Comparison of ENCODE assay signal across 8 mouse cellular contexts in the genomic region with DNA sequence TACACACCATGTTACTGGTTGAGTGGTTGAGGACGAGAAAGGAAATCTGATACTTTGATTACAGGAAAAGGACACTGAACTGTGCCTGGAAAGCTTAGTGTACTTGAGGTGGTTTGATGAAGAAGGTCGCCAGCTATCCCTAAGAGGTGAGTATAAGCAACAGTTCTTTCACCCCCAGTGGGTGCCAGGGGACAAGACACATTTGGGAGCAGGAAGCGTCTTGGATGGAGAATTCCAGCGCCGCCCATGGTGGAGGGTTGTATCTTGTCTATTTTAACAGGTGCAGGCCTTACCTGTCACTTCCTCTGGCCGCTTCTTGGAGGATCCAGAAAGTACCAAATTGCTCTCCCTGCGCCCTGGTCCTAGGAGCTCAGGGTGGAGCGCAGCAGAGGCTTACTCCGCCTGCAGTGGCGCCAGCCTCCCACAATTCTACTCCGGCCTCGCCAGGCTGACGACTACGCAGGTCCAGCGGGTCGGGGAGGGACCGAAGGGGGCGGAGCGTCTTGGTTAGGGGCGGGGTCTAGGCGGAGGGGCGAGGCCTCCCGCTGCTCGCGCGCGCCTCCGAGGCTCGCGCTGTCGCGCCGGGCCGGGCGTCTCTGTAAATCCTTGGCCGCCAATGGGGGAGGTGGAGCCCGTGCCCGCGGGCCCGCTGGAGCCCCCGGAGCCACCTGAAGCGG. TPM values are rescaled to one million over a fixed set of nuclear protein-coding genes. Genes with fewer than 3 reads are reported as not detected.
DNase-seq lines count a peak whose midpoint lies in the region; ATAC-seq and TF ChIP-seq lines count a peak whose summit lies in the region.

Gene Phlpp2 (plus strand): TSS at position 540 of the 677 bp plus-strand sequence.

- TF ChIP-seq POLR2A in MEL (IDR thresholded peaks at IDR 0.05; ENCODE audit: control insufficient read depth in 1 of 2, insufficient read depth in 1 of 2, low read depth in 1 of 2, low read length in 2 of 2, poor library complexity in 1 of 2): peak in 1 of 2 experiments; percentile 68; a peak in 1 of 4 replicates
- TF ChIP-seq POLR2A in cerebellum, adult 2 months (IDR thresholded peaks at IDR 0.05; ENCODE audit: borderline replicate concordance, insufficient read depth, low read length): peak; percentile 55; the same call in 1 of the 2 replicates

- peaks cover 0 to 42% of the 10 kb centered on the region in 2 experiments; a peak in 3 of 4 replicates for H3K36me3 ChIP-seq in MEL (ENCODE audit: control insufficient read depth in 1 of 2, insufficient read depth in 2 of 2, low read length in 2 of 2)
- no peaks in the 10 kb centered on the region; the same call in 1 of the 2 replicates for H3K36me3 ChIP-seq in lung, embryonic 16.5 days (ENCODE audit: control insufficient read depth, insufficient read depth, low read length)

- 2% methylated on average over 42 of the region's 42 CpGs for WGBS in cerebellum, adult 2 months
- under 1% methylated on average over 42 of the region's 42 CpGs for WGBS in lung, embryonic 16.5 days

- H3K4me2 ChIP-seq in lung, embryonic 16.5 days (ENCODE audit: low read depth, low read length): peak within 1 kb of the TSS; percentile 83

- peak; percentile 93 for DNase-seq in MEL (ENCODE audit: low read depth, low spot score)
- DNase-seq in cerebellum, adult 2 months: peak; percentile 92 to 95
- peak; percentile 95 for DNase-seq in forelimb bud, embryonic 11.5 days (ENCODE audit: low read depth, low spot score)
- DNase-seq in layer of hippocampus, adult 9-10 months (ENCODE audit: low spot score): peak; percentile 55
- peak; percentile 95 for DNase-seq in ovary, postnatal 10 days (ENCODE audit: low spot score)
- peak; percentile 77 to 85 for DNase-seq in thymus, postnatal 10 days (ENCODE audit: low spot score in 2 of 2)

- TF ChIP-seq EP300 in MEL (IDR thresholded peaks at IDR 0.05; ENCODE audit: low read depth in 1 of 2, low read length in 2 of 2): no peak

- H3K79me2 ChIP-seq in MEL (ENCODE audit: control insufficient read depth, insufficient read depth, low read length, poor library complexity): peaks cover 4% of the 10 kb centered on the region; the same call in 1 of the 2 replicates

- no peaks in the 10 kb centered on the region for H3K27me3 ChIP-seq in MEL (ENCODE audit: control insufficient read depth in 1 of 2, insufficient read depth in 2 of 2, low read length in 2 of 2)
- H3K27me3 ChIP-seq in cerebellum, adult 2 months (ENCODE audit: control insufficient read depth, insufficient read depth, low read length): no peaks in the 10 kb centered on the region
- H3K27me3 ChIP-seq in lung, embryonic 16.5 days (ENCODE audit: control insufficient read depth, insufficient read depth, low read depth, low read length): no peaks in the 10 kb centered on the region

- peak; percentile 17; the same call in 1 of the 2 replicates for TF ChIP-seq RAD21 in MEL (IDR thresholded peaks at IDR 0.05; ENCODE audit: low read depth, low read length)

- no peak within 1 kb of the TSS for H3K27ac ChIP-seq in MEL (ENCODE audit: control insufficient read depth, low read depth, low read length)
- H3K27ac ChIP-seq in cerebellum, adult 2 months (ENCODE audit: insufficient read depth, low read length): peak within 1 kb of the TSS; percentile 52
- peak within 1 kb of the TSS; percentile 91 for H3K27ac ChIP-seq in lung, embryonic 16.5 days (ENCODE audit: low read length)

- peak within 1 kb of the TSS; percentile 85 to 96 for H3K4me3 ChIP-seq in MEL (ENCODE audit: control insufficient read depth in 1 of 2, insufficient read depth in 1 of 2, low read depth in 2 of 2, low read length in 2 of 2)
- peak within 1 kb of the TSS; percentile 61 for H3K4me3 ChIP-seq in cerebellum, adult 2 months (replicated peaks; ENCODE audit: insufficient read depth, low read depth, low read length)
- peak within 1 kb of the TSS; percentile 92 for H3K4me3 ChIP-seq in lung, embryonic 16.5 days (ENCODE audit: low read length)

- peak in 2 of 3 experiments; percentile 10 to 22; a peak in 3 of 6 replicates for TF ChIP-seq CTCF in MEL (IDR thresholded peaks at IDR 0.05 in 2 of 3, conservative IDR thresholded peaks at IDR 0.05 in 1 of 3; ENCODE audit: control insufficient read depth in 1 of 3, insufficient read depth in 1 of 3, low read depth in 2 of 3, low read length in 3 of 3, poor library complexity in 1 of 3, severe bottlenecking in 1 of 3)
- TF ChIP-seq CTCF in cerebellum, adult 2 months (IDR thresholded peaks at IDR 0.05; ENCODE audit: borderline replicate concordance, insufficient read depth, low read depth, low read length): peak; percentile 26; the same call in 1 of the 2 replicates

- no peaks in the 10 kb centered on the region for H3K9me3 ChIP-seq in MEL (replicated peaks; ENCODE audit: insufficient read depth, low read length)
- no peaks in the 10 kb centered on the region for H3K9me3 ChIP-seq in lung, embryonic 16.5 days (ENCODE audit: control insufficient read depth, low read length)

- peak within 1 kb of the TSS; percentile 92 for H3K9ac ChIP-seq in MEL (ENCODE audit: control insufficient read depth, low read depth, low read length, poor library complexity, severe bottlenecking)
- H3K9ac ChIP-seq in lung, embryonic 16.5 days (ENCODE audit: low read length): peak within 1 kb of the TSS; percentile 96

- peaks cover 22 to 26% of the 10 kb centered on the region in 2 experiments for H3K4me1 ChIP-seq in MEL (ENCODE audit: control insufficient read depth in 1 of 2, insufficient read depth in 2 of 2, low read length in 2 of 2)
- H3K4me1 ChIP-seq in cerebellum, adult 2 months (ENCODE audit: control insufficient read depth, insufficient read depth, low read length): peaks cover 6% of the 10 kb centered on the region
- peaks cover 7% of the 10 kb centered on the region for H3K4me1 ChIP-seq in lung, embryonic 16.5 days (replicated peaks; ENCODE audit: control insufficient read depth, insufficient read depth, low read length)

- peak; percentile 94 to 97 for ATAC-seq in hematopoietic stem cell, adult 5-6 weeks (replicated peaks in 1 of 2; ENCODE audit: insufficient read depth in 1 of 2, low FRiP score in 2 of 2, low TSS enrichment in 1 of 2, low read depth in 1 of 2, poor library complexity in 2 of 2, severe bottlenecking in 2 of 2)
- peak; percentile 98 for ATAC-seq in lung, embryonic 16.5 days (ENCODE audit: low read depth)

TF ChIP-seq in MEL, 35 proteins besides CTCF, POLR2A, EP300 and RAD21:
- TF ChIP-seq MAFK (IDR thresholded peaks at IDR 0.05; ENCODE audit: borderline replicate concordance, low read depth, low read length): no peak
- TF ChIP-seq MYC (IDR thresholded peaks at IDR 0.05; ENCODE audit: low read depth, low read length): no peak
- TF ChIP-seq UBTF (IDR thresholded peaks at IDR 0.05; ENCODE audit: borderline replicate concordance, insufficient read depth, low read depth, low read length): no peak
- TF ChIP-seq NRF1 (IDR thresholded peaks at IDR 0.05; ENCODE audit: insufficient read depth, low read depth, low read length, poor library complexity, severe bottlenecking): peak; percentile 62
- no peak for TF ChIP-seq RCOR1 (IDR thresholded peaks at IDR 0.05; ENCODE audit: low read depth, low read length)
- TF ChIP-seq USF1 (IDR thresholded peaks at IDR 0.05; ENCODE audit: low read depth, low read length): 0 out of 2 replicates have a peak, but pooled peaks have one; percentile 13
- no peak; the same call in 1 of the 2 replicates for TF ChIP-seq SIN3A (IDR thresholded peaks at IDR 0.05; ENCODE audit: low read length)
- TF ChIP-seq MXI1 (IDR thresholded peaks at IDR 0.05; ENCODE audit: low read depth, low read length): 0 out of 2 replicates have a peak, but pooled peaks have one; percentile 32
- no peak; the same call in 1 of the 2 replicates for TF ChIP-seq HCFC1 (IDR thresholded peaks at IDR 0.05; ENCODE audit: low read depth, low read length)
- no peak; the same call in 1 of the 2 replicates for TF ChIP-seq NELFE (IDR thresholded peaks at IDR 0.05; ENCODE audit: low read depth, low read length)
- no peak for TF ChIP-seq GABPA (IDR thresholded peaks at IDR 0.05; ENCODE audit: low read depth, low read length)
- TF ChIP-seq ZMIZ1 (IDR thresholded peaks at IDR 0.05; ENCODE audit: low read depth, low read length): no peak
- TF ChIP-seq TCF12 (IDR thresholded peaks at IDR 0.05; ENCODE audit: low read depth, low read length): peak; percentile 42; the same call in 1 of the 2 replicates

RNA-seq across cellular contexts. Expression of gene Phlpp2, which starts in this region (rescaled TPM):
- 1.7 and 2.1 TPM in 2 replicates for total RNA-seq in MEL (2012; rRNA removed)
- polyA plus RNA-seq in MEL (2012; ENCODE audit: insufficient read depth in 1 of 2, insufficient read length in 2 of 2, low read depth in 1 of 2, low replicate concordance in 2 of 2, missing spikeins in 1 of 2): 1 to 10 TPM in 1 of 2 experiments, not detected in 1; 5.9 TPM
- polyA plus RNA-seq in cerebellum, adult 2 months (2012; rRNA removed): 19.2 TPM in 2 replicates
- 6.3 and 8.4 TPM in 2 replicates for total RNA-seq in hematopoietic stem cell, adult 5-6 weeks (2017)
- 2.2 and 2.7 TPM in 2 replicates for polyA plus RNA-seq in lung, embryonic 16.5 days (2015; fragmentation: Nextera tagmentation; extraction: Ambion mirVana)
